Mouse (Mus musculus) layer of hippocampus, postnatal 25 days (tissue): Measurements from ENCODE around the gene Aplp1. TPM values are rescaled to one million over a fixed set of nuclear protein-coding genes. Genes with fewer than 3 reads are reported as not detected.

ENCODE experiments used
- DNase-seq, 2 experiments: peaks; one replicate each; pipeline ENCODE4 v3.0.0; 2022; ENCODE audit warnings: mixed read lengths in 2 of 2, low spot score in 1 of 2; ENCODE audit errors: extremely low spot score in 1 of 2
- total RNA-seq, 2 experiments: library from RNA; stranded (reverse); gene quantifications; 2 replicates each; pipeline ENCODE4 v1.2.3; 2021

The Aplp1 gene
- total RNA-seq, 2 experiments from 2014 or later: 1,227 to 1,377 TPM

DNA sequence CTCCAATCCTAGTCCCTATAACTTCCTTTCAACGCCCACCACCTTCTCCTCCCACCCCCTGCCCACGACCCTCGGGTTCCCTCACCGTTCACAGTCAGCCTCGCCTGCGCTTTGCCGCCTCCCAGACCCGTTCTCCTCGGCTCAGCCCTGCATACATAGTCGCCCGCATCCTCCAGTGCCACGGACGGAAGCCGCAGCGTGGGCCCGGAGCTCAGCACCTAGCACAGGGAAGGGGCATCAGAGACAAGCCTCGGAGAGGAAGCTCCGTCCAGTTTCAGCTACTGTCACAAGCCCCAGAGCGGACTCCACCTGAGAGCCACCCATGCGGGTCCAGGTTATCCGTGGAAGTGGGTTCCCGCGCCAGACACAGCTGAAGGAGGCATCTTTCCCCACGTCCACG is 8.0 kb upstream of the Aplp1 start:
- no peak for DNase-seq

DNA sequence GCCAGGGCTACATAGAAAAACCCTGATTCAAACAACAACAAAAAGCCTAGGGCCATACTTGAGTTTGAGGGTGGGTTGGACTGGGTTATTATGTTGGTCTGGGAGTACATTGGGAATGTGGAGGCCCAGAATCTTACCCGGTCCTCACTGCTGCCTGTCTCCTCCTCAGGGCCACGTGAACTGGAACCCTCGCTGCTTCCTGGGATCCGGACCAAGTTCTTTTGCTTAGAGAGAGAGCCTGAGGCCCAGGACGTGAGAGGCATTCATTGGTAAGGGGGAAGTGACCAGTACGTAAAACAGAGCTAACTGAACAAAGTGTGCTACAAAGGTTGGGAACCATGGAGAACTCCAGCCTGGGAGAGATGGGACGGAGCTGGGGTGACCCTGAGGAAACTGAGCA is 4.9 kb upstream of the Aplp1 start:
- DNase-seq: no peak

DNA sequence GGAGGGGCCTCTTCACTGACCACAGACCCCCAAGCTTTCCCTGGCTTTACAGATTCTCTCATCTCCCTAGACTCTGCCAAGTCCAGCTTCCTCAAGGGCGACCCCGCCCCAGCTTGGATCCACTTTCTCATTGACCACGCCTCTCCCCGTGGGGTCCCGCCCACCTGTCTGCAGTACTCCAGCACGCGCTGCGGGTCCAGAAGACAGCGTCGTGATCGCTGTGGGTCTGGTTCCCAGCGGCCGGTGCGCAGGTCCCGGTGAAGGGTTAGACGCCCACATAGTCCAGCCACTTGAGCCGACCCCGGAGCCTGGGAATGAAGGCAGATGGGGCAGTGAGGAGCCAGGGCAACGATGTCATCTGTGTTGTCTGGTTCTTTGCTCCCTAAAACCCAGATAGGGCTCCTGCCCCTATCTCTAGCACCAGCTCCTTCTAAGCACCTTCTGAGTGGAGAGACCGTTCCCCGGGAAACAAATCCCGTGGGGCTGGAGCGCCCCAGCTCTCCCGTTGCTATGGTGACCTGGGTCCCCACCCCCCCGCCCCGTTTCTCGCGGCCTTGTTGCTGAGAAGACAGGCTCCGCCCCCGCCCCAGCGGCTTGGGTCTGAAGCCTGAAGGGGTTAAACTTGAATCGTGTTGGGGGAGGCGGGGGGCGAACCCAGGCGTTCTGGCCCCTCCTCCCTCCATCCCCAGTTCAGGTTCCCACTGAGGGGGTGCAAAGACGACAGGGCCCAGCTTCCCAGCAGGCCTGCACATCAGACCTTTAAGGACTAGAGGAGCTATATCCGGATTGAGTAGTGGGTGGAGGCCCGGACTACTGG is 973 bp downstream of the Aplp1 start:
- DNase-seq: peak in 1 of 2 experiments; percentile 55

DNA sequence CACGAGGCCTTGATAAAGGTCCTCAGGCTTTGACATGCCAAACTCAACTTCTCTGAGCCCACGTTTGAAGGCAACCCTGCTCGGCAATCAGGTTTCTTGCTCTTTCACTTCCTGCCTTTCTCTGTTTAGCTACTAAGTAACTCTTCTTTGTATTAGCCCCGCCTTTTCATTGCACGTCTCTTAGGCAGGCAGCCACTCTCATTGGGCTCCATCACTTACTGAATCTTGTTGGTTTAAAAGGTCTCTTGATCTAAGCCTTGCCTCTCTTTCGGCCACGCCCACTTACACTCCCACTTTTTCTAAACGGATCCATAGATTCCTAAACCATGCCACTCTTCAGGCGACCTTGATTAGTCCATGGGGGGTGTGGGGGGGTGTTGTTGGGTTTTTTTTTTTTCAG is 1.6 kb downstream of the Aplp1 start:
- DNase-seq: no peak

DNA sequence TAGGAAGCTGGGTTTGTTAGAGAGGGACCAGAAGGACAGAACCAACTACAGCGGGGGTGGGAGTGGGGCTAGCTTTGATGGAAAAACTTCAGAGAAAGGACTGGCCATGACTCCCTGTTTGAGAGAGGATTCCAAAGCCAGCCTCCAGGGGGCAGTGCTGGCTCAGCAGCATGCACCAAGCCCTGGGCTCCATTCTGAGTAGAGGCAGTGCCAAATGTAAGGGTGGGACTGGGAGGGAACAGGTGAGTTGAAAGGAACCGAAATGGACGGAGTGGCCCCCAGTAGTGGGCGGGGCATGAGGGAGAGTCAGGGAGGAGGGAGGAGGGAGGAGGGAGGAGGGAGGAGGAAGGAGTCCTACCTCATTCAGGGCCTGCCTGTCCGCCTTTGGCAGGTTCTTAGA is 4.6 kb downstream of the Aplp1 start:
- peak in 1 of 2 experiments; percentile 77 for DNase-seq

DNA sequence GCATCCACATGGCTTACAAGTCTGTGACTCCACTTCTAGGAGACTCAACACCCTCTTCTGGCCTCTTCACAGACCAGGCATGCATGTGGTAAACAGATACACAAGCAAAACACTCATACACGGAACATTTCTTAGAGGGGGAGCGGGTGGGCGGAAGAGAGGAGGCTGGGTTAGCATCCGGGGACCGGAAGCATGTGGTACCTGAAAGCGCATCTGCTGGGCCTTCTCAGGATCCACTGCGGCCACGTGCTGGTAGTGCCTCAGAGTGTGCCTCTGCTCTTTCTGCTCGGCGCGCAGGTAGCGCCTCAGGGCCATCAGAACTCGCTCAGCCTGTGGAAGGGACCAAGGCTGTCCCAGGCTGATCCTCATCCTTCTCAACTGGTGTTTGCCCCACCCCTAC is 5.6 kb downstream of the Aplp1 start:
- no peak for DNase-seq

DNA sequence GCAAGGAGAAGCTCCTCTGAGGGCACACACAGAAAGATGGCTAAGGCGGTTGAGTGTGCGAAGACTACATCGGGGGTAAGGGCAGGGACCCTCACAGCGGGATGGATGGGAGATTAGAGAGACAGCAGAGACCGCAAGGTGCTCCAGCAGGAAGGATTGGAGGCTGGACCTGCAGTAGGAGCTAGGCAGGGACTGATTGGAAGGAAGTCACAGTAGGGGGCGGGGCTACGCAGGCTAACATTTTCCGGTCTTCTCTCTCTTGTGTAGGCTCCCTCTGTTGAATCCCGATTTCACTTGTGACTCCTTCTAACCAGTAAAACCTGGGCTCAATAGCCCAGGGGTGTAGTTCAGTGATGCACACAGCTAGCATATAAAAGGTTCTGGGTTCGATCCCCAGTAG is 8.5 kb downstream of the Aplp1 start:
- no peak for DNase-seq

DNA sequence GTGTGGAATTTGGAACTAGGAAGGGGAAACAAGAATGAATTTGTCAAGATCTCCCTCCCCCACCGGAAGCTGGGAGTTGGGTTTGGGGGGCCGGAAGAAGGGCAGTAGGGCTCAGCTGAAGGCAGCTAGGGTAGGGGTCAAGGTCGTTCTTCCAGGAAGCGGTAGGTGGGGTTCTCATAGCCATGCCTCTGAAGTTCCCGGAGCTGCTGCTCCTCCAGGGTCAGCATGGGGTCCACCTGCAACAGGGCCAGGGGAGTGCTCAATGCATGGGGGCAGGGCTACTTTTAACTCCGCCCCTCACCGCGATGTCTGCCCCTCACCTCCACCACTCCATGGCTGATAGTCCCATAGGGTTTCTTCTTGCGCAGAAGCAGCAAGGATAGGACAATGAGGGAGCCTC is 10.2 kb downstream of the Aplp1 start:
- no peak for DNase-seq

DNA sequence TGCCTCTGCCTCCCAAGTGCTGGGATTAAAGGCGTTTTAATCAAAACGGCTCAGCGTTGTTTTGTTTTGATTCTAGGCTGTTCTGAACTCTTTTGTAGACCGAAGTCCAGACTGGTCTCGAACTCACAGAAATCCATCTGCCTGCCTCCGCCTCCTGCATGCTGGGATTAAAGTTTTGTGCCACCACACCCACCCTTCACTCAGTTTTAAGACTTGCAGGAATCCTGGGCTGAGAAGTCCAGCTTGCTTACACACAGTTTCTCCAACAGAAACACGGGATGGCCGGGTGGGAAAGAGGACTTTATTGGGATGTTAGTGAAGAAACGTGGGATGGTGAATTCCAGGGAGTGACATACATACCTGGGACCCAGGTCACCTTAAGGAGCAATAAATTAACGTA is 10.6 kb downstream of the Aplp1 start:
- DNase-seq: no peak

DNA sequence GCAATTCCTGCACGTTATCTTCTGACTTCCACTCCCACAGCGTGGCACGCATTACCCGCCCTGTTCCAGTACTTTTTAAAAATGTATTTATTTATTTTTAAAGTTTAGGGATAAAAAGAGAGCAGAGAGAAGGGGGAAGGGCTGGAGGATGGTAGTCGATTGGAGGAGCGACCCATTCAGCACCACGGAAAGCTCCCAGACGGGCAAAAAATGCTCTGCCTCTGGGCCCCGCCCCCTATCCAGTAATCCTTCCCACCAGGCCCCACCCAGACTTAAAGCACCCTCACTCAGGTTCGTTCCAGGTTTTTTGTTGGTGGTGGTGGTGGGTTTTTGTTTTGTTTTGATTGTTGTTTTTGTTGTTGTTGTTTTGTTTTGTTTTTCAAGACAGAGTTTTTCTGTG is 11.1 kb downstream of the Aplp1 start:
- DNase-seq: peak in 1 of 2 experiments; percentile 37

DNA sequence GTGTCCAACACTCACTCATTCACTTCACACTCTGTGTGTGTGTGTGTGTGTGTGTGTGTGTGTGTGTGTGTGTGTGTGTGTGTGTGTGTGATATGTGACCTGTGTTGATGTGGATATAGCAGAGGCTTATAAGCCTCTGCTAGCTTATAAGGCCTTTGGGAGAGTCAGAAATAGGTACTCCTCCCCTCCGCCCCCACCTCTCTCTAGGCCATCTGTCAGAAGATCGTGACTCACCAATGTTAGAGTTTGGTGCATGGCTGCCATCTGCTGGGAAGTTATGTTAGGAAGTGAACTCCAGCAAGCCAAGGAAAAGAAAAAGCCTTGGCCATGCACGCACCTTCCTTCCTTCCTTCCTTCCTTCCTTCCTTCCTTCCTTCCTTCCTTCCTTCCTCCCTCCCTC is 13.5 kb downstream of the Aplp1 start:
- DNase-seq: peak; percentile 60 to 74

DNA sequence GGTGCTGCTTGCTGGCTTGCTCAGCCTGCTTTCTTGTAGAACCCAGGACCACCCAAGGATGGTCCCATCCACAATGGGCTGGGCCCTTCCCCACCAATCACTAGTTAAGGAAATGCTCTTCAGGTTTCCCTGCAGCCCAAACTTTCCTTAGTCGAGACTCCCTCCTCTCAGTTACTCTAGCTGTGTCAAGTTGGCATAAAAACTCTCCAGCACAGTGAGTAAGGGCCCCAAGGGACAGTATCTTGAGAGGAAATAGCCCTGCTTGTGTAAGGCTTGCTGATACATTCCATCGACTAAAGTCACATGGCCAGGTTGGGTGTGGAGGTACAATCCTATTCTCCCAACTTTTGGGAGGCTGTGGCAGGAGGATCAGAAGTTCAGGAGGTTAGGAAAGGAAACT is 15.1 kb downstream of the Aplp1 start:
- DNase-seq: no peak

DNA sequence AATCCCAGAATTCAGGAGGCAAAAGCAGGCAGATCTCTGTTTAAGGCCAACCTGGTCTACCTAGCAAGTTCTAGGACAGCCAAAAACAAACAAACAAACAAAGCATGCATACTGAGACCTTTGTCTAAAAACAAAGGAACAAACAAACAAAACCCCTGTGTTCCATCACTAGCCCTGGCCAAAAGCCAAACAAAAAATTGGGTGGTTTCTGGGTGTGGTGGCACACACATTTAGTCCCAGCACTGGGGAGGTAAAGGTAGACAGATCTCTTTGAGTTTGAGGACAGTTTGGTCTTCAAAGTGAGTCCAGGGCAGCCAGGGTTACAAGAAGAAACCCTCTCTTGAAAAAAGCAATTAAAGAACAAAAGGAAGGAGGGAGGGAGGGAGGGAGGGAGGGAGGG is 16.0 kb downstream of the Aplp1 start:
- DNase-seq: no peak

DNA sequence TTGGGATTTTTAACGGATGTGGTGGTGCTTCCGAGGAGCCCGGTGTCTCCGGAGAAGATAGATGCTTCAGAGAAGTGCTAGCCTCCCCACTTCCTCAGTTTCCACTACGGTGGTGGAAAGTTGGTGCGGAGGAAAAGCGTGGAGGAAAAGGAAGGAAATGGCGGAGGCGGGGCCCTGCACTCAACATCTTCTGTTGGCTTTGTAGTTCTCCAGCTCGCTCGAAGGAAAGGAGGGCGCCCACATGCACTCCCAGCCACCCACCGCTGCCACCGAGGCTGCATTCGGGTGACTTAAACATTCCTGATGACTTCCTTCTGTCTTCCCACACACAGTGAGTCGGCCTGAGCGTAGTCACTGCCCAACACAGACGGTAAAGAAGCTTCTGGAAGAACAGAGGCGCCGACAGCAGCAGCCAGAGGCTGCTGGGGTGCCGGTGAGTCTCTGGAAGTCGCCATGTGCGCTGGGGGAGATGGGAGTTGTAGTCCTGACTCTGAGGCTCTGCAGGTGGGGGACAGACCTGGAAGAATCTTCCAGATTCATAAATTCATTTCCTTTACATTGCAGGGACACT is 22.2 kb downstream of the Aplp1 start:
- DNase-seq: peak in 1 of 2 experiments; percentile 25

DNA sequence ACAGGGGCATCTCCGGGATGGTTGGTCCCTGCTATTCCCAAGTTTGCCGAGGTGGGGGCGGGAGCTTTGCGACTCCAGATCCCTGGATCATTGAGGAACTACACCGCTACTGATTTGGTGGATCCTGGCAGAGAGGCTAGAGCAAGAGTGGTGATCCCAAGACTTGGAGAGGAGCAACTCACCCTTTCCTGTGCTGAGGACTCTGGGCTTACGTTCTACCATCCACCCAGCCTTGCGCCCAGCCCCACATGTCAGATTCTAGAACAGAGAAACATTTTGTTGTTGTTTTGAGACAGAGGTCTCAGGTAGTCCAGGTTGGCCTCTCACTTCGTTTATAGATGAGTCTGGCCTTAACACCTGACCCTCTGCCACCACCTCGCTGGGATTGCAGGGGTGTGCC is 22.8 kb downstream of the Aplp1 start:
- no peak for DNase-seq

DNA sequence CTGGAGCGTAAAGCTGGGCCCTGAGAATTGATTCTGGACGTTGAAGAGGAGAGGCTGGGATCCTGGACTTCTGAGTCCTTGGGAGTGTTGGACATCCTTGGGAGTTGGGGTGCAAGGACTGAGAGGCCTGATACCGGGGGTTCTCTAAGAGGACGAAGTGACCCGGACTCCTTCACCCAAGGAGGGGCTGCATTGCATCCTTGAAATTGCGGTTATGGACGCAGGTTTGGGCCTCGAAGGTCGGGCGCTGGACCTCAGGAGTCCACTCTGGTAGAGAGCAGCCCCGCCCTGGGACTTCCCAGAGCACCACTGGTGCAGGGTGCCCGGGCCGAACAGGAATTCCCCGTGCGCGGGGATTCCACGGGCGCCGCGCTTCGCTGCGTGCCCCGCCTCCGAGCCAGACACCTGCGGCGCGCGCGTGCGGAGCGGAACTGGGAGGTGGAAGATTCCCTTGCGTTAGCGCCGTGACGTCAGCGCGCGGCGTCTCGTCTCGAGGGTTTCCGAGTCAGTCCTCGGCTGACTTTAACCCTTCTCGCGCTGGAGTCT is 23.4 kb downstream of the Aplp1 start:
- peak; percentile 87 to 90 for DNase-seq

DNA sequence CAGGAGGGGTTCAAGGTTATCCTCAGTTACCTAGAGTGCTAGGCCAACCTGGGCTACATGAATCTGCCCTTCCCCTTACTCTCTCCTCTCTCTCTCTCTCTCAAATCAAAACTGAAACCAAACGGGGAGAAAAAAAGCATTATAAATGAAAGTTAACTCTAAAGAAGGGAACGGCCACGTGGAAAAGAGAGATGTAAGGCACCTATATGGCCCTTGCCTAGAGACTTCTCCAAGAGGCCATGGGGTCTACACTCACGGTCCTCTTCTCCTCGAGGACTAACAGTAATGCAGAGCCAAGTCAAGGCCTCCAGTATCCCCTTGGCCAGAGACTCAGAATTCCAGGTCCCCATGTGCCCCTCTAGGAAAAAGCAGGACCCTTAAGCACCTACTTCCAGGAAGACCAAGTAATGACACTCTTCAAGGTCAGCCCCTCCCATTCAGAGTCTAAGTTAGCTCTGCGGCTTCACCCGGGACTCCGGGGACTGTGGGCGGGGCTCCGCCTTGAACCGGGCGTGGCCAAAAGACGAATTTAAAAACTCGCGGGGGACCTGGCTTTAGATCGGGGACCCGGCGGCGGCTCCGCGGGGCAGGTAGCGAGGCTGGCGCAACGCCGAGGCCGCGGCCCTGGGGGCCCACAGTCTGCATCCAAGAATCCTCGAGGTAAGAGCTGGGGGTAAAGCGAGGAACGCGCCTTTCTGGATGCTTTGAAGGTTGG is 24.0 kb downstream of the Aplp1 start, which contains the start of gene Nfkbid:
TSS of gene Nfkbid (plus strand) at position 558 of the 715 bp plus-strand sequence.
- peak in 1 of 2 experiments; percentile 17 for DNase-seq

DNA sequence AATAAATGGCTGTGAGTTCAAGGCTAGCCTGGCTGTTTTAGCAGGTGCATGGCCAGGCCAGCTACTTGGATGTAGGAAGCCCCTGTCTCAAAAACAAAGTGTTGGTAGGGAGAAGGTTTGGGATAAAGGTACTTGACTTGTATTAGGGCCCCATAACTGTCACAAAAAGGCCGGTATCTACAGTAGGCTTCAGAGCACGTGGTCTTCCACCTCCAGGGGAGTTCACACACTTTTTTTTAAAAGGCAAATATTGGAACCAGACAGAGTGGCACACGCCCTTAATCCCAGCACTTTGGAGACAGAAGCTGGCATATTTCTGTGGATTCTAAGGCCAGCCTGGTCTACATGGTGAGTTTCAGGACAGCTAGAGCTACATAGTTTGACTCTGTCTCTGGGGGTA is 24.7 kb downstream of the Aplp1 start:
- no peak for DNase-seq

DNA sequence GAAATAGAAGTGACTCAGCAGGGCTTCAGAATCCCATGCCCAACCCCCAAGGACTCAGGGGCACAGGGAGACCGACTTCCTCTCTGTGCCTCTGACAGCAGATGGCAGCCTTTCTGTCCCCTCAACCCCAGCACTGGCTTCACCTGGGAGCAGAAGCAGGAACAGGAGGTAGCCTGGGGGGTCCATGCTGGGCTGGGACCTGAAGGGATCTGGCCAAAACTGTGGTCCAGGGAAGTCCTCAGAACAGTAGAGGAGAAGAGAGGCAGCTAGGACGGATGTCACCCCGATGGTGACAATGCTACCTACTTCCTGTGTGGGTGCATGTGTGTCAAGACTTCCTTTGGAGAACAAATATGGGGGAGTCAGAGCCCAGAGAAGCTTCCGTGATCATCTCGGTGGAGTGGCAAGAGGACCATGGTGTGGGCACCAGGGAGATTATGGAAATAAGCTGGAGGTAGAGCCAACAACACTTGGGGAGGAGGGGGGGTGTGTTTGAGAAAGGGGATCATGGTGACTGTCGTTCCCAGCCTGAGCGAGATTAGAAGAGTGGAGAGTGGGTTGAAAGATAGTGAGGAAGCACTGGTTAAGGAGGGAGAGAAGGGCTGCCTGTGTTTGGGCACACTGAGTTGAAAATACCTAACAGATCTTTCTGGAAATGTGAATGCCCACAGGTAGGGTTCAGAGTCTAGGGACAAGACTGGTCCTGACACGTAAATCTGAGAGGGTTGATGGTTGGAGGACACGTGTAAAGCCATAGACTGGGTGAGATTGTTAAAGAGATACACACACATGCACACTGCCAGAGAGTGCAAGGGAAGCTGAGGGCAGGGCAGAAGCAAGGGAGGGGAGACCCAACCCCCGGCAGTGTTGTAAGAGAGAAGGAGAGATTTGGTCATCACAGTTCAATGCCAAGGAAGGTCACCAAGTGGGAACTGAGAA is 25.5 kb downstream of the Aplp1 start, which contains the start of gene Hcst:
TSS of gene Hcst (minus strand) at position 294 of the 939 bp plus-strand sequence.
- no peak for DNase-seq

DNA sequence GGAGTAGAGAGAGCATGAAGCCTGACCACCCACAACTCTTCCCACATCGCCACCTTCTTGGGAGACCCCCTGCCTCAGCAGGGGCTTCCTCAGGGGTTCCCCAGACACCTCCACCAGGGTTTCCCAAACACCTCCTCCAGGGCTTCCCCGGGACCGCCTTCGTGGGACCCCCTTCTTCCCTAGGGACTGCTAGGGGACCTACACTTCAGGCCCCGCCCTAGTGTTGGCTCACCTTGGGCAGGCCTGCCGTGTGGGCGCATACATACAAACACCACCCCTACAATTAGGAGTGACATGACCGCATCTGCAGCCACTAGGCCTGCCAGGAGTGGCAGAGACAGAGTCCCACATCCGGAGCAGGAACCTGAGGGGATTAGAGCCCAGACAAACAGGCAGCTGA is 27.5 kb downstream of the Aplp1 start:
- DNase-seq: no peak
